Mouse (Mus musculus) bone marrow macrophage, adult 2 months (primary cell): ENCODE data around the gene Megf11. TPM values are rescaled to one million over a fixed set of nuclear protein-coding genes. Genes with fewer than 3 reads are reported as not detected.
"Not testable (repeated sequence)": the region's sequence is repeated elsewhere in the genome, so short reads cannot be mapped to it uniquely, and the experiment has no call there.

Experiments
- H3K27ac ChIP-seq: 2 replicates; pipeline ENCODE4 v1.5.1; 2012; ENCODE audit warnings: low read depth, low read length; ENCODE audit not compliant: insufficient read depth
- H3K4me1 ChIP-seq: 2 replicates; pipeline ENCODE4 v1.6.1; 2012; ENCODE audit warnings: low read length; ENCODE audit not compliant: control insufficient read depth, insufficient read depth
- H3K4me3 ChIP-seq: 2 replicates; pipeline ENCODE4 v1.5.1; 2012; ENCODE audit warnings: mild to moderate bottlenecking, low read length, moderate library complexity; ENCODE audit not compliant: insufficient read depth
- CTCF ChIP-seq: IDR thresholded peaks from 2 replicates; pipeline ENCODE4 v1.5.1; 2012; ENCODE audit warnings: low read depth, mild to moderate bottlenecking, low read length, moderate library complexity
- POLR2A ChIP-seq: IDR thresholded peaks from 2 replicates; pipeline ENCODE4 v1.6.1; 2012; ENCODE audit warnings: mild to moderate bottlenecking, low read depth, low read length, borderline replicate concordance
- polyA plus RNA-seq: library from polyadenylated mRNA; stranded (reverse); fragments of >200 nt; gene quantifications from 2 replicates; pipeline ENCODE4 v1.2.4, GENCODE M21; 2012; ENCODE audit not compliant: missing spikeins, insufficient read depth, insufficient read length

Gene Megf11
- polyA plus RNA-seq, 1 experiment: not detected

GRCm38 (mm10) chr9:64700451-64701311 lies 315.3 kb downstream of the Megf11 start:
- H3K4me1 ChIP-seq: peaks cover 59% of the 10 kb centered on the region
- no peak overlapping the region for H3K27ac ChIP-seq
- H3K4me3 ChIP-seq: no peak overlapping the region
- TF ChIP-seq CTCF: no peak
- no peak for TF ChIP-seq POLR2A

GRCm38 (mm10) chr9:64701651-64702050 lies 316.2 kb downstream of the Megf11 start:
- Histone ChIP-seq H3K4me1 (peaks cover 50% of the 10 kb centered on the region), H3K4me3 (no peak overlapping the region), H3K27ac (no peak overlapping the region)
- TF ChIP-seq CTCF: no peak
- no peak for TF ChIP-seq POLR2A

GRCm38 (mm10) chr9:64702391-64702790 lies 317.0 kb downstream of the Megf11 start:
- Histone ChIP-seq H3K4me1 (peaks cover 42% of the 10 kb centered on the region), H3K4me3 (no peak overlapping the region), H3K27ac (peak overlapping the region; percentile 38)
- TF ChIP-seq CTCF (no peak), POLR2A (no peak)

DNA sequence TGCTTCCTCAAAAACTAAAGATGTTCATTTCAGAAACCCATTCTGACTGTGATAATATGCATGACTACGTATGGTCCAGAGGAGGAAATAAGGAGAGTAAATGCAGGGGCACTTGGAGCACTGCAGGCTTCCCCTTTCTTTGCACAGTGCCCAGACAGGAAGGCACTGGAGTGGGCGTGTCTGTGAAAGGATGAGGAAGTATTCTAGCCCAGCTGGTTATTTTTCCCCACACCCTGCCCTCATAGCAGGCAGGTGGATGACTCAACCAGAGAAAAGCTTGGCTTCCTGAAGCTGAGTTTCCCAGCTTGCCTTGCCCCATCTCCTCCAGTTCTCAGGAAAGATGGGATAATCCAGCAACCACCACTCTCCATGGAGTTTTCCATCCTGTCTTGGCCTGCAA lies 317.5 kb downstream of the Megf11 start:
- no peak for TF ChIP-seq CTCF
- TF ChIP-seq POLR2A: no peak
- Histone ChIP-seq H3K4me1 (peaks cover 39% of the 10 kb centered on the region), H3K4me3 (no peak overlapping the region), H3K27ac (peak overlapping the region; percentile 37)

DNA sequence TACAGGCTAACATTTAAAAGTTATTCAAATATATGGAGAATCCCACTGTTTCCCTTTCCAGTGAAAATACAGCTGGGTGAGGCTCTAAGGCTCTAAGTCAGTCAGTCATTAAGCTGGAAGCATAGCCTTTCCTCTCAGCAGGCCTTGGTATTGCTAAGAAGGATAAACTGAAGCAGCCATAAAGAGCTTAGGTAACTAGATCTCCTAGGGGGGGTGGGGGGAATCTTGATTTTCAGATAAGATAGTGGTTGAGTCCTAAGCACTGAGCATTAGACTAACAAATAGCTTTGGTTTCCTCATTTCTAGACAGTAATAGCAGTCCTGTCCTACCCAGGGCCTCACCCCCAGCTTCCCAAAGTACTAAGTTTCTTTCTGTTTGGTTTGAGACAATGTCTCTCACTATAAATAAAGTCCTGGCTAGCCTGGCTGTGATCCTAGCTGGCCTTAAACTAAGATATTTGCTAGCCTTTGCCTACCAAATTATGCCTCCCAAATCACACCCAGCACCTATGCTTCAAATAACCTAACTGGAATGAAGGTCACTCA lies 318.1 kb downstream of the Megf11 start:
- Histone ChIP-seq H3K4me1 (peaks cover 39% of the 10 kb centered on the region), H3K27ac (peak overlapping the region; percentile 37)

GRCm38 (mm10) chr9:64704073-64704840 lies 318.8 kb downstream of the Megf11 start:
- H3K4me1 ChIP-seq: peaks cover 39% of the 10 kb centered on the region
- TF ChIP-seq POLR2A (no peak), CTCF (no peak)
- no peak overlapping the region for H3K4me3 ChIP-seq
- H3K27ac ChIP-seq: peak overlapping the region; percentile 40

More for the DNA sequence above, 318.1 kb downstream of the Megf11 start:
- H3K4me3 ChIP-seq: no peak overlapping the region
- TF ChIP-seq POLR2A: no peak
- TF ChIP-seq CTCF: no peak

DNA sequence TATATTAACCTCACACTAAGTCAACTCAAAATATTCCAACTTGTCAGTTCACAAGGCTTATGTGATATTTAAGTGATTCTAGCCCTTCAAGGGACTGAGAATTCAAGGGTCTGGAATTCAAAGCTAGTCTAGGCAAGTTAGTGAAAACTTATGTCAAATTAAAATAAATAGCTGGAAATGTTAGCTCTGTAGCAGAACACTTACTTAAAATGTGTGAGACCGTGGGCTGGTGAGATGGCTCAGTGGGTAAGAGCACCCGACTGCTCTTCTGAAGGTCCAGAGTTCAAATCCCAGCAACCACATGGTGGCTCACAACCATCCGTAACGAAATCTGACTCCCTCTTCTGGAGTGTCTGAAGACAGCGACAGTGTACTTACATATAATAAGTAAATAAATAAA lies 324.9 kb downstream of the Megf11 start:
- H3K4me3 ChIP-seq, H3K4me1 ChIP-seq, H3K27ac ChIP-seq: not testable (repeated sequence)

GRCm38 (mm10) chr9:64719526-64720163 lies 334.2 kb downstream of the Megf11 start:
- Histone ChIP-seq H3K4me3 (no peak overlapping the region), H3K27ac (no peak overlapping the region), H3K4me1 (no peaks in the 10 kb centered on the region)
- TF ChIP-seq POLR2A: no peak

GRCm38 (mm10) chr9:64726454-64726853 lies 341.0 kb downstream of the Megf11 start:
- Histone ChIP-seq H3K4me1 (peaks cover 5% of the 10 kb centered on the region; the same call in 1 of the 2 replicates), H3K27ac (no peak overlapping the region), H3K4me3 (no peak overlapping the region)
- TF ChIP-seq POLR2A: no peak
- TF ChIP-seq CTCF: no peak
